Mouse (Mus musculus): ENCODE results near the gene Colec11. TPM values are rescaled to one million over a fixed set of nuclear protein-coding genes. Genes with fewer than 3 reads are reported as not detected.

The Colec11 gene
- 14.9 and 17.2 TPM in 2 replicates for polyA plus RNA-seq (2015; fragmentation: Nextera tagmentation; extraction: Ambion mirVana)

- DNase-seq (no peak), ATAC-seq (ENCODE audit: low read depth) (peak; percentile 42; the same call in 1 of the 2 replicates)
- Histone ChIP-seq H3K27me3 (no peaks in the 10 kb centered on the region), H3K9me3 (replicated peaks) (no peaks in the 10 kb centered on the region), H3K27ac (0 out of 2 replicates have a peak within 1 kb of the TSS, but pooled peaks have one; percentile 24), H3K9ac (no peak within 1 kb of the TSS; the same call in 1 of the 2 replicates), H3K36me3 (0 out of 2 replicates have a peak, but pooled peaks cover 2% of the 10 kb centered on the region), H3K4me2 (peak within 1 kb of the TSS; percentile 33), H3K4me3 (replicated peaks) (peak within 1 kb of the TSS; percentile 14), H3K4me1 (replicated peaks) (peaks cover 24% of the 10 kb centered on the region)
- 19% methylated on average over 5 of the region's 5 CpGs for WGBS (ENCODE audit: insufficient replicate concordance)
Measured at GRCm38 (mm10) chr12:28623195-28623594, at the start of gene Colec11. Gene Colec11, minus strand, starts transcription at chr12:28623377.

- H3K9me3 ChIP-seq (replicated peaks) = no peaks in the 10 kb centered on the region
- H3K27ac ChIP-seq = no peak overlapping the region
- ATAC-seq (ENCODE audit: low read depth) = no peak
- DNase-seq = no peak
- H3K36me3 ChIP-seq = no peaks in the 10 kb centered on the region
- no peak overlapping the region for H3K4me3 ChIP-seq (replicated peaks)
- no peak overlapping the region for H3K4me2 ChIP-seq
- no peaks in the 10 kb centered on the region for H3K27me3 ChIP-seq
- no peak overlapping the region for H3K9ac ChIP-seq
- WGBS (ENCODE audit: insufficient replicate concordance) = 19% methylated on average over 8 of the region's 8 CpGs
- H3K4me1 ChIP-seq (replicated peaks) = peaks cover 10% of the 10 kb centered on the region
Measured at GRCm38 (mm10) chr12:28667287-28667686, 44.1 kb upstream of the Colec11 start.

GRCm38 (mm10) chr12:28666734-28667133 lies 43.6 kb upstream of the Colec11 start:
- no peaks in the 10 kb centered on the region for H3K27me3 ChIP-seq
- no peak overlapping the region for H3K4me2 ChIP-seq
- no peak overlapping the region for H3K4me3 ChIP-seq (replicated peaks)
- no peaks in the 10 kb centered on the region for H3K36me3 ChIP-seq
- H3K4me1 ChIP-seq (replicated peaks) = peaks cover 10% of the 10 kb centered on the region
- H3K9me3 ChIP-seq (replicated peaks) = no peaks in the 10 kb centered on the region
- ATAC-seq (ENCODE audit: low read depth) (no peak), DNase-seq (no peak)
- no peak overlapping the region for H3K9ac ChIP-seq
- no peak overlapping the region for H3K27ac ChIP-seq
- 57% methylated on average over 4 of the region's 4 CpGs for WGBS (ENCODE audit: insufficient replicate concordance)

GRCm38 (mm10) chr12:28662628-28663027 lies 39.5 kb upstream of the Colec11 start:
- Histone ChIP-seq H3K9me3 (replicated peaks) (no peaks in the 10 kb centered on the region), H3K27me3 (no peaks in the 10 kb centered on the region), H3K4me1 (replicated peaks) (peaks cover 8% of the 10 kb centered on the region), H3K9ac (no peak overlapping the region), H3K4me2 (no peak overlapping the region), H3K4me3 (replicated peaks) (no peak overlapping the region), H3K27ac (no peak overlapping the region), H3K36me3 (peaks cover 29% of the 10 kb centered on the region)
- no peak for ATAC-seq (ENCODE audit: low read depth)
- 64% methylated on average over 4 of the region's 4 CpGs for WGBS (ENCODE audit: insufficient replicate concordance)
- no peak for DNase-seq

GRCm38 (mm10) chr12:28649141-28650110 lies 26.2 kb upstream of the Colec11 start, which contains the start of gene Rnaseh1:
Gene Rnaseh1, plus strand, starts transcription at chr12:28649602.
- DNase-seq = peak; percentile 84
- Histone ChIP-seq H3K36me3 (peaks cover 21% of the 10 kb centered on the region), H3K9me3 (replicated peaks) (no peaks in the 10 kb centered on the region), H3K4me1 (replicated peaks) (peaks cover 25% of the 10 kb centered on the region), H3K4me3 (replicated peaks) (peak within 1 kb of the TSS; percentile 90), H3K4me2 (peak within 1 kb of the TSS; percentile 83), H3K27ac (peak within 1 kb of the TSS; percentile 58), H3K9ac (peak within 1 kb of the TSS; percentile 81), H3K27me3 (peaks cover 4% of the 10 kb centered on the region; the same call in 1 of the 2 replicates)
- WGBS (ENCODE audit: insufficient replicate concordance) = 2% methylated on average over 52 of the region's 52 CpGs
- ATAC-seq (ENCODE audit: low read depth) = peak; percentile 92

- Histone ChIP-seq H3K9me3 (replicated peaks) (no peaks in the 10 kb centered on the region), H3K27ac (no peak overlapping the region), H3K4me1 (replicated peaks) (peaks cover 22% of the 10 kb centered on the region), H3K4me2 (no peak overlapping the region), H3K27me3 (peaks cover 6% of the 10 kb centered on the region; the same call in 1 of the 2 replicates), H3K9ac (no peak overlapping the region), H3K36me3 (peaks cover 11% of the 10 kb centered on the region), H3K4me3 (replicated peaks) (no peak overlapping the region)
- ATAC-seq (ENCODE audit: low read depth) = no peak
- DNase-seq = no peak
- WGBS (ENCODE audit: insufficient replicate concordance) = 43% methylated on average over 2 of the region's 2 CpGs
Measured at GRCm38 (mm10) chr12:28638778-28639177, 15.6 kb upstream of the Colec11 start.

GRCm38 (mm10) chr12:28636543-28636942 lies 13.4 kb upstream of the Colec11 start:
- ATAC-seq (ENCODE audit: low read depth) = no peak
- H3K9me3 ChIP-seq (replicated peaks) = no peaks in the 10 kb centered on the region
- 64% methylated on average over 6 of the region's 6 CpGs for WGBS (ENCODE audit: insufficient replicate concordance)
- H3K36me3 ChIP-seq = peaks cover 34% of the 10 kb centered on the region
- peak overlapping the region; percentile 76 for H3K4me2 ChIP-seq
- H3K27me3 ChIP-seq = no peaks in the 10 kb centered on the region
- DNase-seq = no peak
- peak overlapping the region; percentile 75 for H3K27ac ChIP-seq
- peaks cover 43% of the 10 kb centered on the region for H3K4me1 ChIP-seq (replicated peaks)
- peak overlapping the region; percentile 78 for H3K9ac ChIP-seq
- peak overlapping the region; percentile 91 for H3K4me3 ChIP-seq (replicated peaks)

- Histone ChIP-seq H3K4me3 (replicated peaks) (peak within 1 kb of the TSS; percentile 91), H3K27ac (peak within 1 kb of the TSS; percentile 81), H3K9ac (peak within 1 kb of the TSS; percentile 98), H3K4me2 (peak within 1 kb of the TSS; percentile 76), H3K9me3 (replicated peaks) (no peaks in the 10 kb centered on the region), H3K4me1 (replicated peaks) (peaks cover 48% of the 10 kb centered on the region), H3K36me3 (peaks cover 41% of the 10 kb centered on the region), H3K27me3 (no peaks in the 10 kb centered on the region)
- WGBS (ENCODE audit: insufficient replicate concordance) = 2% methylated on average over 69 of the region's 69 CpGs
- peak; percentile 94 for ATAC-seq (ENCODE audit: low read depth)
- DNase-seq = peak; percentile 85
Measured at GRCm38 (mm10) chr12:28635535-28636476, 12.6 kb upstream of the Colec11 start, which contains the start of gene Rps7. Gene Rps7, minus strand, starts transcription at chr12:28635953.

- Histone ChIP-seq H3K4me3 (replicated peaks) (peak overlapping the region; percentile 91), H3K27me3 (no peaks in the 10 kb centered on the region), H3K4me1 (replicated peaks) (peaks cover 55% of the 10 kb centered on the region), H3K4me2 (peak overlapping the region; percentile 76), H3K36me3 (peaks cover 48% of the 10 kb centered on the region), H3K9ac (peak overlapping the region; percentile 98), H3K27ac (peak overlapping the region; percentile 81), H3K9me3 (replicated peaks) (no peaks in the 10 kb centered on the region)
- under 1% methylated on average over 23 of the region's 23 CpGs for WGBS (ENCODE audit: insufficient replicate concordance)
- DNase-seq (no peak), ATAC-seq (ENCODE audit: low read depth) (no peak)
Measured at GRCm38 (mm10) chr12:28635058-28635534, 11.9 kb upstream of the Colec11 start.

GRCm38 (mm10) chr12:28628436-28628835 lies 5.3 kb upstream of the Colec11 start:
- H3K4me2 ChIP-seq = no peak overlapping the region
- WGBS (ENCODE audit: insufficient replicate concordance) = 67% methylated on average over 2 of the region's 2 CpGs
- H3K27me3 ChIP-seq = no peaks in the 10 kb centered on the region
- H3K27ac ChIP-seq = peak overlapping the region; percentile 48
- H3K9ac ChIP-seq = no peak overlapping the region
- peaks cover 47% of the 10 kb centered on the region for H3K4me1 ChIP-seq (replicated peaks)
- ATAC-seq (ENCODE audit: low read depth) = peak; percentile 20; the same call in 1 of the 2 replicates
- H3K9me3 ChIP-seq (replicated peaks) = no peaks in the 10 kb centered on the region
- H3K4me3 ChIP-seq (replicated peaks) = no peak overlapping the region
- DNase-seq = no peak
- peaks cover 54% of the 10 kb centered on the region for H3K36me3 ChIP-seq
